Mouse (Mus musculus) MEL (cell line): Measurements from ENCODE around the gene Magi2. TPM values are rescaled to one million over a fixed set of nuclear protein-coding genes. Genes with fewer than 3 reads are reported as not detected.

Source experiments
- DNase-seq: peaks from one replicate; pipeline ENCODE4 v3.0.0; 2011; ENCODE audit warnings: low read depth, low spot score
- H3K27ac ChIP-seq: 2 replicates; pipeline ENCODE4 v1.5.1; 2012; ENCODE audit warnings: low read depth, mild to moderate bottlenecking, control low read depth, low read length, moderate library complexity; ENCODE audit not compliant: control insufficient read depth
- H3K27me3 ChIP-seq, 2 experiments: fragments of 150-350 bp in 1 of 2; sonication (generic) in 1 of 2; 2 replicates each; pipeline ENCODE4 v1.6.1; 2012; ENCODE audit warnings: low read length in 2 of 2, mild to moderate bottlenecking in 2 of 2, improper control_type of control experiment in 1 of 2, moderate library complexity in 1 of 2; ENCODE audit not compliant: insufficient read depth in 2 of 2, control insufficient read depth in 1 of 2
- H3K36me3 ChIP-seq, 2 experiments: 2 replicates each; pipeline ENCODE4 v1.6.1; 2012 to 2014; ENCODE audit warnings: low read length in 2 of 2, improper control_type of control experiment in 1 of 2, inconsistent platforms in 1 of 2, mild to moderate bottlenecking in 1 of 2; ENCODE audit not compliant: insufficient read depth in 2 of 2, control insufficient read depth in 1 of 2
- H3K4me1 ChIP-seq, 2 experiments: fragments of 150-350 bp in 1 of 2; sonication (generic) in 1 of 2; 2 replicates each; pipeline ENCODE4 v1.6.1; 2012; ENCODE audit warnings: low read length in 2 of 2, improper control_type of control experiment in 1 of 2, mild to moderate bottlenecking in 1 of 2; ENCODE audit not compliant: insufficient read depth in 2 of 2, control insufficient read depth in 1 of 2
- H3K4me3 ChIP-seq, 2 experiments: fragments of 150-350 bp in 1 of 2; sonication (generic) in 1 of 2; 2 replicates each; pipeline ENCODE4 v1.5.1; 2012; ENCODE audit warnings: low read depth in 2 of 2, low read length in 2 of 2, mild to moderate bottlenecking in 2 of 2, moderate library complexity in 2 of 2, control low read depth in 1 of 2, improper control_type of control experiment in 1 of 2; ENCODE audit not compliant: control insufficient read depth in 1 of 2, insufficient read depth in 1 of 2
- H3K79me2 ChIP-seq: 2 replicates; pipeline ENCODE4 v1.6.1; 2012; ENCODE audit warnings: mild to moderate bottlenecking, low read length, moderate library complexity; ENCODE audit not compliant: control insufficient read depth, poor library complexity, insufficient read depth
- H3K9ac ChIP-seq: 2 replicates; pipeline ENCODE4 v1.6.1; 2012; ENCODE audit warnings: low read depth, mild to moderate bottlenecking, control low read depth, low read length, moderate library complexity; ENCODE audit not compliant: control insufficient read depth, poor library complexity, severe bottlenecking
- H3K9me3 ChIP-seq: fragments of 150-350 bp; sonication (generic); replicated peaks from 2 replicates; pipeline ENCODE4 v1.6.1; 2012; ENCODE audit warnings: mild to moderate bottlenecking, low read length, improper control_type of control experiment, moderate library complexity; ENCODE audit not compliant: insufficient read depth
- CHD1 ChIP-seq: IDR thresholded peaks from 2 replicates; pipeline ENCODE4 v1.6.1; 2012; ENCODE audit warnings: low read depth, mild to moderate bottlenecking, inconsistent platforms, low read length, improper control_type of control experiment
- CHD2 ChIP-seq: IDR thresholded peaks from 2 replicates; pipeline ENCODE4 v1.6.1; 2011; ENCODE audit warnings: low read length, improper control_type of control experiment
- CTCF ChIP-seq, 3 experiments: IDR thresholded peaks in 2 of 3; conservative IDR thresholded peaks in 1 of 3; 2 replicates each; pipeline ENCODE4 v1.5.1; 2011 to 2012; ENCODE audit warnings: low read length in 3 of 3, low read depth in 2 of 3, mild to moderate bottlenecking in 2 of 3, improper control_type of control experiment in 1 of 3, inconsistent platforms in 1 of 3, mixed read lengths in 1 of 3, moderate library complexity in 1 of 3; ENCODE audit not compliant: control insufficient read depth in 1 of 3, insufficient read depth in 1 of 3, poor library complexity in 1 of 3, severe bottlenecking in 1 of 3
- ELF1 ChIP-seq: IDR thresholded peaks from 2 replicates; pipeline ENCODE4 v1.6.1; 2014; ENCODE audit warnings: low read depth, mild to moderate bottlenecking, inconsistent platforms, low read length, improper control_type of control experiment, moderate library complexity
- ETS1 ChIP-seq: IDR thresholded peaks from 2 replicates; pipeline ENCODE4 v1.6.1; 2012; ENCODE audit warnings: low read depth, mild to moderate bottlenecking, inconsistent platforms, low read length, improper control_type of control experiment, moderate library complexity
- GABPA ChIP-seq: IDR thresholded peaks from 2 replicates; pipeline ENCODE4 v1.6.1; 2012; ENCODE audit warnings: low read depth, mild to moderate bottlenecking, inconsistent platforms, low read length, improper control_type of control experiment, moderate library complexity
- HCFC1 ChIP-seq: IDR thresholded peaks from 2 replicates; pipeline ENCODE4 v1.6.1; 2012; ENCODE audit warnings: low read depth, mild to moderate bottlenecking, inconsistent platforms, low read length, improper control_type of control experiment, moderate library complexity
- MAX ChIP-seq: IDR thresholded peaks from 2 replicates; pipeline ENCODE4 v1.6.1; 2011; ENCODE audit warnings: low read length, improper control_type of control experiment
- MXI1 ChIP-seq: IDR thresholded peaks from 2 replicates; pipeline ENCODE4 v1.6.1; 2011; ENCODE audit warnings: mild to moderate bottlenecking, low read depth, low read length, improper control_type of control experiment
- MYB ChIP-seq: IDR thresholded peaks from 2 replicates; pipeline ENCODE4 v1.6.1; 2011; ENCODE audit warnings: mild to moderate bottlenecking, low read depth, low read length, improper control_type of control experiment
- MYC ChIP-seq: IDR thresholded peaks from 2 replicates; pipeline ENCODE4 v1.6.1; 2011; ENCODE audit warnings: low read depth, mild to moderate bottlenecking, low read length, improper control_type of control experiment, moderate library complexity
- NELFE ChIP-seq: IDR thresholded peaks from 2 replicates; pipeline ENCODE4 v1.6.1; 2011; ENCODE audit warnings: low read depth, low read length, improper control_type of control experiment
- NRF1 ChIP-seq: IDR thresholded peaks from 2 replicates; pipeline ENCODE4 v1.6.1; 2014; ENCODE audit warnings: low read depth, mild to moderate bottlenecking, inconsistent platforms, low read length, improper control_type of control experiment, moderate library complexity; ENCODE audit not compliant: poor library complexity, insufficient read depth, severe bottlenecking
- POLR2A ChIP-seq, 2 experiments: IDR thresholded peaks; 2 replicates each; pipeline ENCODE4 v1.6.1; 2011 to 2012; ENCODE audit warnings: low read length in 2 of 2, mild to moderate bottlenecking in 2 of 2, control low read depth in 1 of 2, improper control_type of control experiment in 1 of 2, low read depth in 1 of 2, moderate library complexity in 1 of 2; ENCODE audit not compliant: control insufficient read depth in 1 of 2, insufficient read depth in 1 of 2, poor library complexity in 1 of 2
- POLR2AphosphoS2 ChIP-seq: IDR thresholded peaks from 2 replicates; pipeline ENCODE4 v1.6.1; 2011; ENCODE audit warnings: low read length, improper control_type of control experiment
- RAD21 ChIP-seq: IDR thresholded peaks from 2 replicates; pipeline ENCODE4 v1.6.1; 2011; ENCODE audit warnings: mild to moderate bottlenecking, low read depth, low read length, improper control_type of control experiment
- RCOR1 ChIP-seq: IDR thresholded peaks from 2 replicates; pipeline ENCODE4 v1.6.1; 2012; ENCODE audit warnings: low read depth, mild to moderate bottlenecking, inconsistent platforms, low read length, improper control_type of control experiment
- SIN3A ChIP-seq: IDR thresholded peaks from 2 replicates; pipeline ENCODE4 v1.6.1; 2012; ENCODE audit warnings: low read length, improper control_type of control experiment, inconsistent platforms
- SMC3 ChIP-seq: IDR thresholded peaks from 2 replicates; pipeline ENCODE4 v1.6.1; 2011; ENCODE audit warnings: low read depth, low read length, improper control_type of control experiment
- TAL1 ChIP-seq: IDR thresholded peaks from 2 replicates; pipeline ENCODE4 v1.6.1; 2012; ENCODE audit warnings: mild to moderate bottlenecking, inconsistent platforms, low read length, moderate library complexity, mixed read lengths
- TBP ChIP-seq: IDR thresholded peaks from 2 replicates; pipeline ENCODE4 v1.8.0; 2011; ENCODE audit warnings: low read depth, low read length, improper control_type of control experiment
- TCF12 ChIP-seq: IDR thresholded peaks from 2 replicates; pipeline ENCODE4 v1.6.1; 2014; ENCODE audit warnings: low read depth, mild to moderate bottlenecking, inconsistent platforms, low read length, improper control_type of control experiment, moderate library complexity
- UBTF ChIP-seq: IDR thresholded peaks from 2 replicates; pipeline ENCODE4 v1.6.1; 2012; ENCODE audit warnings: low read depth, mild to moderate bottlenecking, inconsistent platforms, low read length, improper control_type of control experiment, moderate library complexity, borderline replicate concordance; ENCODE audit not compliant: insufficient read depth
- ZNF384 ChIP-seq: IDR thresholded peaks from 2 replicates; pipeline ENCODE4 v1.6.1; 2012; ENCODE audit warnings: low read depth, mild to moderate bottlenecking, inconsistent platforms, low read length, improper control_type of control experiment
- polyA plus RNA-seq, 2 experiments: library from polyadenylated mRNA; stranded (reverse) in 1 of 2; unstranded in 1 of 2; fragments of >175 nt in 1 of 2; fragments of >200 nt in 1 of 2; gene quantifications; 2 replicates each; pipeline versions ENCODE4 v1.2.1 to v1.2.4; 2012; ENCODE audit warnings: low replicate concordance in 2 of 2, low read depth in 1 of 2; ENCODE audit not compliant: insufficient read length in 2 of 2, insufficient read depth in 1 of 2, missing spikeins in 1 of 2
- total RNA-seq: library from RNA; depleted of rRNA; stranded (reverse); fragments of 300-350 nt; gene quantifications from 2 replicates; pipeline ENCODE4 v1.2.3, GENCODE M21; 2012

Gene Magi2
- total and polyA plus RNA-seq, 3 experiments: 0.46 to 0.47 TPM; not detected in 1

DNA sequence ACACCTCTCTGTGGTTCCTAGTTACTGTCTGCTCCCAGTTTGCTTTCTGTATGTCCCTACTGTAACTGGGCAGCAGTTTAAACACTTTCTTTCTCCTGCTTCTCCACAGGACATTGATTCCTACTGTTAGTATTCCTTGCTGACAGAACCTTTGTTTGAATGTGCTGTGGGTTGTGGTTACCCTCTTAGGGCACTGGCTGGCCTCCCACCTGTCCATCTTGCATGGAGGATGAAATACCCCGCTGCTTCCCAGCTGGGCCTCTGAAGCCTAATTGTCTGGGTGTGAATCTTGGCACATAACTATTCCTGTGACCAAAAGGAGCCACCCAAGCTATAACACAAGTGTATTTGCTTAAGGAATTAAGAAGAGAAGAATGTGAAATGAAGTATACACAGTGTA is 823.4 kb downstream of the Magi2 start:
- H3K36me3 ChIP-seq: no peaks in the 10 kb centered on the region
- no peaks in the 10 kb centered on the region; a peak in 1 of 4 replicates for H3K27me3 ChIP-seq
- no peak for DNase-seq
- no peaks in the 10 kb centered on the region for H3K79me2 ChIP-seq
- H3K9ac ChIP-seq: no peak overlapping the region
- no peak for TF ChIP-seq TAL1
- no peak for TF ChIP-seq ELF1
- no peak for TF ChIP-seq CHD1
- no peak for TF ChIP-seq RCOR1
- no peaks in the 10 kb centered on the region for H3K9me3 ChIP-seq
- H3K4me1 ChIP-seq: no peaks in the 10 kb centered on the region
- no peak overlapping the region for H3K4me3 ChIP-seq
- no peak overlapping the region for H3K27ac ChIP-seq

DNA sequence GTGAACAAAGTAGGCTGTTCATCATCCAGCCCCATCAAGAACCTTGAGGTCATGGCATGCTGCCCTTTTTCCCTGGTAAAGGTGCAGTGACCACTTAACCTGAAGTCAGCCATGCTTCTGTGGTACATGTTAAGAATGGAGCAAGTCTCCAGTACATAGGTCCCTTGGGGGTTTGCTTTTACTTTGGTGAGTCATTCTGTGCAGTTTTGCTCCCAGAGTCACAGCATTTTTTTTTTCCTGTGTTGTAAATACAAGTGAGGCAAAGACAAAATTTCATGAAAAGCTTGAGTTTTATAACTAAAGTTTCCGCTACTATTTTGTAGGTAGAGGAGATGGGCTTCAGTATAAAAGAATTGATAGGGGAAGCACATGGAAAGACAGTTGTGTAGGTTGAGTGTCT is 828.2 kb downstream of the Magi2 start:
- TF ChIP-seq TBP (no peak), RAD21 (no peak), ELF1 (no peak), MYB (no peak), GABPA (no peak), HCFC1 (no peak), NELFE (no peak), SIN3A (no peak)
- Histone ChIP-seq H3K27ac (no peak overlapping the region), H3K27me3 (no peaks in the 10 kb centered on the region; a peak in 1 of 4 replicates), H3K9me3 (no peaks in the 10 kb centered on the region), H3K36me3 (no peaks in the 10 kb centered on the region), H3K79me2 (no peaks in the 10 kb centered on the region), H3K4me3 (no peak overlapping the region), H3K4me1 (no peaks in the 10 kb centered on the region), H3K9ac (no peak overlapping the region)
- DNase-seq: no peak

DNA sequence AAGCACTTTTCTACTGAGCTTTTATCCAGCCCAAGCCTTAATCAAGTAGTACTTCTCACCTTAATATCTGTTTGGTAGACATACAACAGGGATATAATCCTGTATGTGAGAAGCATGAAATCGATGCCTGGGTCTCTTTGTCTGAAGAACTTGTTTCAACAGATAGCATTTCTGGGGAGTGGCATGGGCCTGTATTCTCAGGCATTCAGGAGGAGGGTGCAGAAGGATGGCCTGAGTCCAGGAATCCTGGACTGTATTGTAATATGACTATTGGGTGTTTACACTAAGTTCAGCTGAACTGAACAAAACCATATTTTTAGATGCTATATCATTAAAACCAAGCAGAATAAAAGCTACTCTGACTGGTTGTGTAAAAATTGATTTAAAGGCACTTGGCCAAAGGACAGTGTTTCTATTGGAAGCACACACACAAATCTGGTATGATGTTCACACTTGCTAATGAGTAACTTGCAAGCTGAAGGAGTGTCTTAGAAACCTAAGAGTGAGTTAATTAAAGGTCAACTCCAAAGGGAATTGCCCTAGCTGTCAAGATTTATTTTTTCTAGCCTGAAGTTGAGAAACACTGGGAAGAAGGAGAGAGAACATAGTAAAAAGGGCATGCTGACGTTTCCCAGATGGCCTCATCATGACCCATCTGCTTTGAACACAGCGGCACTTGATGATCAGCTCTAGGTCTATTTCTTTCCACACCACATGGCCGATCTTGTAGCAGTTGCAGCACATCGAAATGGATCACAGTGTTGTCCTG is 829.4 kb downstream of the Magi2 start:
- Histone ChIP-seq H3K27ac (no peak overlapping the region), H3K9ac (no peak overlapping the region), H3K4me3 (no peak overlapping the region)
- TF ChIP-seq MYB: no peak
- no peak for TF ChIP-seq TAL1
- no peak for TF ChIP-seq SIN3A
- TF ChIP-seq RCOR1: no peak
- TF ChIP-seq TBP: no peak
- no peak for TF ChIP-seq ZNF384
- TF ChIP-seq MYC: no peak
- TF ChIP-seq NRF1: no peak
- TF ChIP-seq UBTF: no peak
- TF ChIP-seq TCF12: no peak
- TF ChIP-seq MXI1: no peak
- TF ChIP-seq POLR2AphosphoS2: no peak
- TF ChIP-seq CTCF (IDR thresholded peaks at IDR 0.05 in 2 of 3, conservative IDR thresholded peaks at IDR 0.05 in 1 of 3; ENCODE audit: control insufficient read depth in 1 of 3, insufficient read depth in 1 of 3, low read depth in 2 of 3, low read length in 3 of 3, poor library complexity in 1 of 3, severe bottlenecking in 1 of 3): no peak
- TF ChIP-seq POLR2A (IDR thresholded peaks at IDR 0.05; ENCODE audit: control insufficient read depth in 1 of 2, insufficient read depth in 1 of 2, low read depth in 1 of 2, low read length in 2 of 2, poor library complexity in 1 of 2): no peak
- TF ChIP-seq CHD2: no peak
- no peak for TF ChIP-seq SMC3
- no peak for TF ChIP-seq ETS1
- no peak for TF ChIP-seq MAX
- TF ChIP-seq, all 39 proteins: peak for 0
- no peaks in the 10 kb centered on the region for H3K4me1 ChIP-seq
- no peaks in the 10 kb centered on the region for H3K9me3 ChIP-seq
- H3K79me2 ChIP-seq: no peaks in the 10 kb centered on the region
- H3K27me3 ChIP-seq: no peaks in the 10 kb centered on the region
- no peak for DNase-seq
- no peaks in the 10 kb centered on the region for H3K36me3 ChIP-seq
